Mouse (Mus musculus) ES-E14 (cell line): ENCODE data around the gene Hdac9. TPM values are rescaled to one million over a fixed set of nuclear protein-coding genes. Genes with fewer than 3 reads are reported as not detected.
"Not testable (repeated sequence)": the region's sequence is repeated elsewhere in the genome, so short reads cannot be mapped to it uniquely, and the experiment has no call there.

Experiments
- DNase-seq: peaks from one replicate; pipeline ENCODE4 v3.0.0-alpha.2; 2013; ENCODE audit warnings: low read depth, low spot score
- H3K27ac ChIP-seq: 2 replicates; pipeline ENCODE4 v1.5.1; 2012; ENCODE audit warnings: low read depth, mild to moderate bottlenecking, low read length, moderate library complexity, mixed read lengths; ENCODE audit not compliant: poor library complexity, insufficient read depth, severe bottlenecking
- H3K36me3 ChIP-seq: 2 replicates; pipeline ENCODE4 v1.6.1; 2012; ENCODE audit warnings: mild to moderate bottlenecking, low read length, moderate library complexity, mixed read lengths; ENCODE audit not compliant: control insufficient read depth, poor library complexity, insufficient read depth, severe bottlenecking
- H3K4me1 ChIP-seq, 2 experiments: fragments of 150-350 bp in 1 of 2; sonication (generic) in 1 of 2; 2 replicates each; pipeline ENCODE4 v1.6.1; 2012; ENCODE audit warnings: low read length in 2 of 2, mild to moderate bottlenecking in 1 of 2, mixed read lengths in 1 of 2; ENCODE audit not compliant: control insufficient read depth in 2 of 2, insufficient read depth in 2 of 2, poor library complexity in 1 of 2
- H3K4me3 ChIP-seq, 2 experiments: fragments of 150-350 bp in 1 of 2; sonication (generic) in 1 of 2; 2 replicates each; pipeline ENCODE4 v1.5.1; 2012; ENCODE audit warnings: low read length in 2 of 2, low read depth in 1 of 2, mild to moderate bottlenecking in 1 of 2, mixed read lengths in 1 of 2; ENCODE audit not compliant: insufficient read depth in 1 of 2, poor library complexity in 1 of 2, severe bottlenecking in 1 of 2
- H3K9ac ChIP-seq: 2 replicates; pipeline ENCODE4 v1.6.1; 2012; ENCODE audit warnings: low read depth, mild to moderate bottlenecking, low read length, mixed read lengths; ENCODE audit not compliant: poor library complexity, insufficient read depth, severe bottlenecking
- H3K9me3 ChIP-seq: fragments of 150-350 bp; sonication (generic); 2 replicates; pipeline ENCODE4 v1.6.1; 2012; ENCODE audit warnings: low read depth, mild to moderate bottlenecking, low read length; ENCODE audit not compliant: control insufficient read depth, insufficient read depth
- CHD2 ChIP-seq: IDR thresholded peaks from 2 replicates; pipeline ENCODE4 v1.6.1; 2014; ENCODE audit warnings: mild to moderate bottlenecking, low read depth, low read length, inconsistent platforms
- HCFC1 ChIP-seq: IDR thresholded peaks from 2 replicates; pipeline ENCODE4 v1.6.1; 2012; ENCODE audit warnings: low read length, inconsistent platforms, borderline replicate concordance; ENCODE audit not compliant: insufficient read depth
- MAFK ChIP-seq: IDR thresholded peaks from 2 replicates; pipeline ENCODE4 v1.6.1; 2014; ENCODE audit warnings: mild to moderate bottlenecking, low read depth, low read length, inconsistent platforms; ENCODE audit not compliant: insufficient read depth
- ZC3H11A ChIP-seq: IDR thresholded peaks from 2 replicates; pipeline ENCODE4 v1.6.1; 2012; ENCODE audit warnings: low read depth, mild to moderate bottlenecking, inconsistent platforms, low read length, borderline replicate concordance
- ZNF384 ChIP-seq: IDR thresholded peaks from 2 replicates; pipeline ENCODE4 v1.6.1; 2012; ENCODE audit warnings: low read depth, low read length, inconsistent platforms
- in situ Hi-C, 2 experiments: fragments of 600-800 bp; cut with MboI; formaldehyde crosslinking; loops; one replicate each; pipeline ENCODE4 v1.15.1; 2025; ENCODE audit warnings: low sequenced_read_pairs in 2 of 2, inconsistent platforms in 1 of 2; ENCODE audit not compliant: unreplicated experiment in 2 of 2
- total RNA-seq: library from RNA; depleted of rRNA; stranded (reverse); fragments of 300-350 nt; gene quantifications from 2 replicates; pipeline ENCODE4 v1.2.3, GENCODE M21; 2012

Gene Hdac9
- total RNA-seq, 1 experiment: 0.58 TPM

GRCm38 (mm10) chr12:34472949-34473651 lies 443.8 kb downstream of the Hdac9 start:
- TF ChIP-seq CHD2: no peak
- H3K9ac ChIP-seq: no peak overlapping the region
- H3K4me3 ChIP-seq: no peak overlapping the region
- H3K27ac ChIP-seq: no peak overlapping the region
- DNase-seq: no peak
- in situ Hi-C loops: no loop called here
- no peaks in the 10 kb centered on the region for H3K9me3 ChIP-seq
- H3K36me3 ChIP-seq: no peaks in the 10 kb centered on the region
- no peaks in the 10 kb centered on the region for H3K4me1 ChIP-seq

DNA sequence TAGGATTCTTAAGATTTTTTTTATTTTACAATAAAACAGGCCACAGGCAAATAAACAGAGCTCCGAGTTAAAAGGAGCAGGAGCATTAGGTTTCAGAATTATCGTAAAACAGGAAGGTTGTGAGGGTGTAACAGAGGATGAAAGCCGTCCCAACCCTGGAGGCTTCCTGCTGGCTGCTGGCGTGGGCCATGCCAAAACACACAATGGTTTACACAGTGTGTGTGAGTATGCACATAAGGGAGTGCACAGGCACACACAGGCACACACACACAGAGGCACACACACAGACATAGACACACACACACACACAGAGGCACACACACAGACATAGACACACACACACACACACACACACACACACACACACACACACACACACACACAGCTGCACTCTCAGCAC lies 444.4 kb downstream of the Hdac9 start:
- no peaks in the 10 kb centered on the region for H3K36me3 ChIP-seq
- in situ Hi-C loops: no loop called here
- no peak overlapping the region for H3K27ac ChIP-seq
- H3K9me3 ChIP-seq: no peaks in the 10 kb centered on the region
- TF ChIP-seq CHD2: no peak
- no peak for TF ChIP-seq HCFC1
- TF ChIP-seq MAFK: no peak
- TF ChIP-seq ZC3H11A: no peak
- no peak for TF ChIP-seq ZNF384
- DNase-seq: no peak
- no peak overlapping the region for H3K4me3 ChIP-seq
- H3K4me1 ChIP-seq: no peaks in the 10 kb centered on the region
- H3K9ac ChIP-seq: no peak overlapping the region

- Histone ChIP-seq H3K9ac (no peak overlapping the region), H3K9me3 (no peaks in the 10 kb centered on the region), H3K4me3 (no peak overlapping the region), H3K4me1 (no peaks in the 10 kb centered on the region), H3K27ac (no peak overlapping the region), H3K36me3 (no peaks in the 10 kb centered on the region)
- in situ Hi-C loops: no loop called here
- TF ChIP-seq ZNF384 (no peak), MAFK (no peak), ZC3H11A (no peak), HCFC1 (no peak), CHD2 (no peak)
- DNase-seq: no peak
Observed at GRCm38 (mm10) chr12:34461728-34462127, 455.2 kb downstream of the Hdac9 start.

DNA sequence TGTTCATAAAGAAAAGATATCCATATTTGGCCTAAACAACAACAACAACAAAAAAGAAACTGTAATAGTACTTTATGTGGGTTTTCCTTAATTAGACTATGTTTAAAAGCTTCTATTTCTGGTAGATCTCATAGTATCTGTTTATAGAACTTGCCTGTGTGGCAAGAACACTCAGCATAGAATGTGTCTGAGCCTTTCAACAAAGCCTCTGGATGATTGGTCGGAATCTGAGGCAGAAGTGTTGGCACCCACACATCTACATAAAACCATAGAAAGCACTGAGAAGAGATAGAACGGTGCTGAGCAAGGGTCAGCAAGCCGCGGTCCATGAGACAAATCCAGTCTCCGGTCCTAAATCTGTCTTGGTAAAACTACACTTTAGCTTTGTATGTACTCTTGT lies 464.3 kb downstream of the Hdac9 start:
- Histone ChIP-seq H3K27ac (no peak overlapping the region), H3K9ac (no peak overlapping the region), H3K36me3 (no peaks in the 10 kb centered on the region), H3K4me3 (no peak overlapping the region), H3K4me1 (no peaks in the 10 kb centered on the region), H3K9me3 (no peaks in the 10 kb centered on the region)
- in situ Hi-C loops: no loop called here
- TF ChIP-seq MAFK (no peak), CHD2 (no peak), ZC3H11A (no peak), HCFC1 (no peak), ZNF384 (no peak)
- no peak for DNase-seq

DNA sequence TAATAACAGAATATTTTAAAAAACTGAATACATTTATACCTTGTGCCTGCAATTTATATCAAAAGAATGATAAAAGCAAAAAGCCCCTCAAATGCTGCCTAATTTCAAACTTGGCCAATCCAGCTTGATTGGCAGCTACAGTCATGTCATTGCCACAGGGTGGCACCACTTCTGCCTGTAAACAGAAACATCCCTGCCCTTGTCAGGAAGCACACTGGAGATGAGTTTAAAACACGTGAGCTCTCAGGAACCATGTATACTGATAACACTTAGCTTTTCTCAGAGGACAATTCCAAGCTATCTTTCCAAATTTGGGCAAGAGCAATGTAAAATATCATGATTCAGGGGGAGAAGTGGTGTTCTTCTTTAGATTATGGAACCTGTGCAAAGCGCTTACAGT lies 465.7 kb downstream of the Hdac9 start:
- in situ Hi-C loops: no loop called here
- Histone ChIP-seq H3K4me1 (no peaks in the 10 kb centered on the region), H3K9ac (no peak overlapping the region), H3K27ac (no peak overlapping the region), H3K4me3 (no peak overlapping the region), H3K9me3 (no peaks in the 10 kb centered on the region), H3K36me3 (no peaks in the 10 kb centered on the region)
- TF ChIP-seq ZNF384 (no peak), CHD2 (no peak), HCFC1 (no peak), MAFK (no peak), ZC3H11A (no peak)
- DNase-seq: no peak

DNA sequence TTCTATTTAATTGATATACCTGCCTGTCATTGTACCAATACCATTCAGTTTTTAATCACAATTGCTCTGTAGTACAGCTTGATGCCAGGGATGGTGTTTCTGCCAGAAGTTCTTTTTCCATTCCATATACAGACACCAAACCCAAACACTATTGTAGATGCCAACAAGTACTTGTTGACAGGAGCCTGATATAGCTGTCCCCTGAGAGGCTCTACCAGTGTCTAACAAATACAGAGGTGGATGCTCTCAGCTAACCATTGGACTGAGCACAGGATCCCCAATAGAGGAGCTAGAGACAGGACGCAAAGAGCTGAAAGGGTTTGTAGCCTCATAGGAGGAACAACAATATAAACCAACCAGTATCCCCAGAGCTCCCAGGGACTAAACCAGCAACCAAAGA lies 472.2 kb downstream of the Hdac9 start:
- H3K36me3 ChIP-seq, DNase-seq, H3K4me1 ChIP-seq, H3K9ac ChIP-seq, in situ Hi-C loops, H3K27ac ChIP-seq, H3K9me3 ChIP-seq, H3K4me3 ChIP-seq: not testable (repeated sequence)
